Mouse (Mus musculus): Measurements from ENCODE around the gene 5730409E04Rik. TPM values are rescaled to one million over a fixed set of nuclear protein-coding genes. Genes with fewer than 3 reads are reported as not detected.

Gene 5730409E04Rik
- total RNA-seq (2023): 0.79 to 1.3 TPM (median 1.2 TPM) in 4 replicates

GRCm38 (mm10) chr4:126609606-126610181 is at the start of gene 5730409E04Rik:
Gene 5730409E04Rik, plus strand, starts transcription at chr4:126609818.

Other genes starting within 250 kb of the 5730409E04Rik start
- 27.0 to 32.5 TPM (median 28.8 TPM) in 4 replicates for gene Ago3, start 180.3 kb upstream of the 5730409E04Rik start, total RNA-seq (2023)
- gene Ago1, start 141.2 kb upstream of the 5730409E04Rik start, total RNA-seq (2023): 54.6 to 60.3 TPM (median 57.6 TPM) in 4 replicates
- 9.9 to 11.2 TPM (median 10.3 TPM) in 4 replicates for gene Ago4, start 76.3 kb upstream of the 5730409E04Rik start, total RNA-seq (2023)
- 10.1 to 12.9 TPM (median 12.4 TPM) in 4 replicates for gene Clspn, start 52.9 kb upstream of the 5730409E04Rik start, total RNA-seq (2023)
- gene Psmb2, start 67.8 kb downstream of the 5730409E04Rik start, total RNA-seq (2023): 86.5 to 98.6 TPM (median 93.9 TPM) in 4 replicates
- gene Tfap2e, start 126.4 kb downstream of the 5730409E04Rik start, total RNA-seq (2023): 0.45 TPM in 1 of 4 replicates, not detected in the others
- gene Ncdn, start 143.6 kb downstream of the 5730409E04Rik start, total RNA-seq (2023): 28.2 to 34.3 TPM (median 30.2 TPM) in 4 replicates
- 48.7 to 57.2 TPM (median 52.9 TPM) in 4 replicates for gene AU040320, start 143.7 kb downstream of the 5730409E04Rik start, total RNA-seq (2023)

All from B cell, adult 62 days (primary cell).